Comparison of ENCODE assay signal across 29 mouse cellular contexts in genomic region chr13:44168186-44168585, GRCm38 (mm10).
A peak's percentile ranks its signal among the peaks of the same experiment; 100 is the strongest.
DNase-seq lines count a peak whose midpoint lies in the region; ATAC-seq and TF ChIP-seq lines count a peak whose summit lies in the region.
"Had no signal": no experiment of that assay in that cellular context is flagged by ENCODE, and none has a peak within 500 bp of the region (broad histone marks: within the 10 kb centered on the region; RNA-seq: fewer than 3 reads in every experiment).

No protein-coding gene starts in this region.

- peak; percentile 37; the same call in 1 of the 2 replicates for ATAC-seq in limb, embryonic 14.5 days (ENCODE audit: low FRiP score, low read depth)
- no peak for ATAC-seq in cerebellum, adult (ENCODE audit: insufficient number of reproducible peaks, low FRiP score, low TSS enrichment)
- ATAC-seq: forebrain, postnatal 0 days; midbrain, embryonic 16.5 days had no signal

- no peaks in the 10 kb centered on the region for H3K36me3 ChIP-seq in limb, embryonic 14.5 days (ENCODE audit: control insufficient read depth, insufficient read depth, low read length)
- no peaks in the 10 kb centered on the region for H3K36me3 ChIP-seq in limb, embryonic 10.5 days
- H3K36me3 ChIP-seq: embryonic facial prominence, embryonic 13.5 days; forebrain, embryonic 12.5 days; G1E; heart, embryonic 10.5 days; hindbrain, embryonic 15.5 days; kidney, embryonic 15.5 days; liver, embryonic 15.5 days; neural tube, embryonic 13.5 days; stomach, embryonic 15.5 days had no signal

- no peak overlapping the region for H3K9ac ChIP-seq in limb, embryonic 14.5 days (ENCODE audit: low read depth, low read length, severe bottlenecking)
- H3K9ac ChIP-seq: embryonic facial prominence, embryonic 13.5 days; forebrain, embryonic 12.5 days; forebrain, postnatal 0 days; hindbrain, embryonic 15.5 days; kidney, embryonic 15.5 days; liver, embryonic 15.5 days; neural tube, embryonic 13.5 days; stomach, embryonic 15.5 days had no signal

- whole genome bisulfite sequencing in limb, embryonic 14.5 days: 49% methylated on average over 5 of the region's 5 CpGs
- 50% methylated on average over 5 of the region's 5 CpGs for WGBS in limb, embryonic 10.5 days

- no peaks in the 10 kb centered on the region for H3K27me3 ChIP-seq in limb, embryonic 14.5 days (ENCODE audit: control insufficient read depth, insufficient read depth, low read length)
- H3K27me3 ChIP-seq in limb, embryonic 10.5 days (ENCODE audit: low read depth, poor library complexity, severe bottlenecking): no peaks in the 10 kb centered on the region
- H3K27me3 ChIP-seq: embryonic facial prominence, embryonic 13.5 days; forebrain, embryonic 12.5 days; hindbrain, embryonic 15.5 days; kidney, embryonic 15.5 days; liver, embryonic 15.5 days; neural tube, embryonic 13.5 days had no signal

- TF ChIP-seq POLR2A in limb, embryonic 14.5 days (IDR thresholded peaks at IDR 0.05; ENCODE audit: borderline replicate concordance, extremely low read depth, insufficient read depth, insufficient read length): no peak
- no peak for TF ChIP-seq POLR2A in embryonic fibroblast, embryonic 13.5 days (IDR thresholded peaks at IDR 0.05; ENCODE audit: low read depth, low read length)

- H3K4me1 ChIP-seq in limb, embryonic 14.5 days (ENCODE audit: control insufficient read depth, insufficient read depth, low read length): no peaks in the 10 kb centered on the region
- H3K4me1 ChIP-seq in limb, embryonic 10.5 days: no peaks in the 10 kb centered on the region
- H3K4me1 ChIP-seq in embryonic fibroblast, embryonic 13.5 days (ENCODE audit: control insufficient read depth, insufficient read depth, low read length): peaks cover 8% of the 10 kb centered on the region
- H3K4me1 ChIP-seq: hindbrain, embryonic 15.5 days; liver, embryonic 15.5 days; neural tube, embryonic 13.5 days had no signal

- no peak overlapping the region for H3K4me3 ChIP-seq in limb, embryonic 14.5 days (replicated peaks; ENCODE audit: low read length)
- H3K4me3 ChIP-seq in limb, embryonic 10.5 days: no peak overlapping the region
- no peak overlapping the region for H3K4me3 ChIP-seq in embryonic fibroblast, embryonic 13.5 days (ENCODE audit: insufficient read depth, low read length)
- H3K4me3 ChIP-seq: embryonic facial prominence, embryonic 13.5 days; forebrain, embryonic 12.5 days; heart, embryonic 10.5 days; hindbrain, embryonic 15.5 days; kidney, embryonic 15.5 days; liver, embryonic 15.5 days; neural tube, embryonic 13.5 days; stomach, embryonic 15.5 days had no signal

- peak; percentile 38 for DNase-seq in embryo, embryonic 10 days (ENCODE audit: low spot score)
- DNase-seq in embryo, embryonic 9.5 days (ENCODE audit: extremely low spot score): no peak
- peak; percentile 36 for DNase-seq in limb, embryonic 14.5 days (ENCODE audit: low spot score)
- DNase-seq in limb, embryonic 10.5 days (ENCODE audit: low spot score): no peak
- peak; percentile 63 for DNase-seq in 3T3-L1 (ENCODE audit: low read depth, low spot score)
- no peak for DNase-seq in adrenal gland, adult 2 months
- DNase-seq: adrenal gland, postnatal 10 days; cerebellum, adult 18-20 months; cerebellum, postnatal 10 days; forebrain, postnatal 0 days; gastrocnemius, postnatal 14 days; kidney, adult 18-20 months; kidney, postnatal 4 days; layer of hippocampus, postnatal 36 days; left cerebral cortex, postnatal 4 days; liver had no signal

- no peak overlapping the region for H3K27ac ChIP-seq in limb, embryonic 14.5 days (replicated peaks; ENCODE audit: low read depth, low read length)
- no peak overlapping the region for H3K27ac ChIP-seq in limb, embryonic 10.5 days
- peak overlapping the region; percentile 56 for H3K27ac ChIP-seq in embryonic fibroblast, embryonic 13.5 days (ENCODE audit: insufficient read depth, low read length)
- H3K27ac ChIP-seq: embryonic facial prominence, embryonic 13.5 days; forebrain, embryonic 12.5 days; heart, embryonic 10.5 days; hindbrain, embryonic 15.5 days; kidney, embryonic 15.5 days; liver, embryonic 15.5 days; macrophage; neural tube, embryonic 13.5 days; stomach, embryonic 15.5 days had no signal

- TF ChIP-seq CTCF in embryonic fibroblast, embryonic 13.5 days (IDR thresholded peaks at IDR 0.05; ENCODE audit: borderline replicate concordance, insufficient read depth, low read length): no peak

- H3K9me3 ChIP-seq in limb, embryonic 14.5 days (ENCODE audit: control insufficient read depth, low read length): no peaks in the 10 kb centered on the region
- no peaks in the 10 kb centered on the region for H3K9me3 ChIP-seq in limb, embryonic 10.5 days (replicated peaks)
- H3K9me3 ChIP-seq: embryonic facial prominence, embryonic 13.5 days; forebrain, embryonic 12.5 days; G1E; heart, embryonic 10.5 days; hindbrain, embryonic 15.5 days; kidney, embryonic 15.5 days; liver, embryonic 15.5 days; neural tube, embryonic 13.5 days; stomach, embryonic 15.5 days had no signal

- no peak overlapping the region for H3K4me2 ChIP-seq in limb, embryonic 14.5 days (replicated peaks; ENCODE audit: low read depth, low read length, severe bottlenecking)
- H3K4me2 ChIP-seq: embryonic facial prominence, embryonic 13.5 days; forebrain, embryonic 12.5 days; hindbrain, embryonic 15.5 days; kidney, embryonic 15.5 days; liver, embryonic 15.5 days; neural tube, embryonic 13.5 days; stomach, embryonic 15.5 days had no signal

Comparison
In these comparisons a context has a peak if more than half of its experiments do, and no peak if none do; other contexts are left out.
1. DNase-seq: peak in embryo, embryonic 10 days (single experiment), limb, embryonic 14.5 days (single experiment) and 3T3-L1 (single experiment); none in embryo, embryonic 9.5 days (single experiment), limb, embryonic 10.5 days (single experiment) and adrenal gland, adult 2 months (single experiment).